Mouse (Mus musculus) spleen, adult 2 months (tissue): Measurements from ENCODE around the gene Tmem9b.
A peak's percentile ranks its signal among the peaks of the same experiment; 100 is the strongest.

Experiments used
- CTCF ChIP-seq: fragments of 200-500 bp; IDR thresholded peaks from 2 replicates; pipeline ENCODE4 v1.5.1; 2011; ENCODE audit warnings: mild to moderate bottlenecking, inconsistent platforms; ENCODE audit not compliant: insufficient read depth, insufficient read length, insufficient replicate concordance; ENCODE audit errors: extremely low read depth
- POLR2A ChIP-seq: fragments of 200-500 bp; IDR thresholded peaks from 2 replicates; pipeline ENCODE4 v1.6.1; 2011; ENCODE audit warnings: low read depth, low read length, inconsistent platforms

GRCm38 (mm10) chr7:109752008-109752925, at the start of gene Tmem9b:
- TF ChIP-seq POLR2A (peak; percentile 18; the same call in 1 of the 2 replicates), CTCF (no peak)
